Mouse (Mus musculus) brain, embryonic 18.5 days (tissue): ENCODE results near the gene Fhl2.

Experiments used
- DNase-seq: peaks from one replicate; pipeline ENCODE4 v3.0.0-alpha.2; 2012; ENCODE audit warnings: low read depth, low spot score

The Fhl2 gene

GRCm38 (mm10) chr1:43196661-43197241 lies at the start of gene Fhl2:
Gene Fhl2 (minus strand): TSS chr1:43196984.
- no peak for DNase-seq

GRCm38 (mm10) chr1:43245014-43245413 lies 48.2 kb upstream of the Fhl2 start:
- no peak for DNase-seq

- no peak for DNase-seq
Observed at GRCm38 (mm10) chr1:43241208-43241607, 44.4 kb upstream of the Fhl2 start.

GRCm38 (mm10) chr1:43239796-43240313 lies 43.1 kb upstream of the Fhl2 start:
- DNase-seq, result no peak

- no peak for DNase-seq
Observed at GRCm38 (mm10) chr1:43238471-43238870, 41.7 kb upstream of the Fhl2 start.

- DNase-seq, result no peak
Observed at GRCm38 (mm10) chr1:43237360-43238235, 40.8 kb upstream of the Fhl2 start.

- DNase-seq, result no peak
Observed at GRCm38 (mm10) chr1:43225531-43226151, 28.9 kb upstream of the Fhl2 start.

GRCm38 (mm10) chr1:43224943-43225342 lies 28.2 kb upstream of the Fhl2 start:
- DNase-seq, result no peak

- DNase-seq, result no peak
Observed at GRCm38 (mm10) chr1:43224171-43224570, 27.4 kb upstream of the Fhl2 start.

GRCm38 (mm10) chr1:43223097-43223496 lies 26.3 kb upstream of the Fhl2 start:
- DNase-seq, result no peak

GRCm38 (mm10) chr1:43218016-43218680 lies 21.4 kb upstream of the Fhl2 start:
- DNase-seq, result no peak

GRCm38 (mm10) chr1:43215601-43216000 lies 18.8 kb upstream of the Fhl2 start:
- DNase-seq, result no peak

GRCm38 (mm10) chr1:43211274-43211673 lies 14.5 kb upstream of the Fhl2 start:
- no peak for DNase-seq

- DNase-seq, result no peak
Observed at GRCm38 (mm10) chr1:43210285-43210684, 13.5 kb upstream of the Fhl2 start.

- DNase-seq, result no peak
Observed at GRCm38 (mm10) chr1:43207147-43207546, 10.4 kb upstream of the Fhl2 start.

- DNase-seq, result no peak
Observed at GRCm38 (mm10) chr1:43203282-43203681, 6.5 kb upstream of the Fhl2 start.

- no peak for DNase-seq
Observed at GRCm38 (mm10) chr1:43202226-43202625, 5.4 kb upstream of the Fhl2 start.

- DNase-seq, result no peak
Observed at GRCm38 (mm10) chr1:43201796-43202195, 5.0 kb upstream of the Fhl2 start.

- DNase-seq, result no peak
Observed at GRCm38 (mm10) chr1:43199867-43200240, 3.1 kb upstream of the Fhl2 start.

- no peak for DNase-seq
Observed at GRCm38 (mm10) chr1:43199210-43199866, 2.6 kb upstream of the Fhl2 start.

- no peak for DNase-seq
Observed at GRCm38 (mm10) chr1:43196059-43196458, 725 bp downstream of the Fhl2 start.
